Mouse (Mus musculus) heart, adult 18-20 months (tissue): ENCODE results near the gene Ap2b1. TPM values are rescaled to one million over a fixed set of nuclear protein-coding genes. Genes with fewer than 3 reads are reported as not detected.

Experiments used
- DNase-seq, 2 experiments: peaks; one replicate each; pipeline ENCODE4 v3.0.0; 2021 to 2022; ENCODE audit warnings: mixed read lengths in 1 of 2
- total RNA-seq, 2 experiments: library from RNA; stranded (reverse); gene quantifications; 2 replicates each; pipeline ENCODE4 v1.2.3; 2021

Ap2b1 gene
- total RNA-seq, 2 experiments from 2014 or later = 46.7 to 47.2 TPM

- DNase-seq = peak; percentile 69 to 78
Measured at GRCm38 (mm10) chr11:83441235-83441634, 142.4 kb downstream of the Ap2b1 start.

GRCm38 (mm10) chr11:83442596-83443267, 143.9 kb downstream of the Ap2b1 start:
- peak; percentile 79 to 94 for DNase-seq

- no peak for DNase-seq
Measured at GRCm38 (mm10) chr11:83443824-83444223, 145.0 kb downstream of the Ap2b1 start.

- no peak for DNase-seq
Measured at GRCm38 (mm10) chr11:83445001-83445400, 146.2 kb downstream of the Ap2b1 start.

GRCm38 (mm10) chr11:83447612-83448011, 148.8 kb downstream of the Ap2b1 start:
- no peak for DNase-seq

GRCm38 (mm10) chr11:83448021-83448926, 149.4 kb downstream of the Ap2b1 start:
- peak; percentile 67 to 77 for DNase-seq

- DNase-seq = peak; percentile 63
Measured at GRCm38 (mm10) chr11:83448927-83449236, 150.1 kb downstream of the Ap2b1 start.

GRCm38 (mm10) chr11:83449298-83449697, 150.5 kb downstream of the Ap2b1 start:
- DNase-seq = no peak

- DNase-seq = no peak
Measured at GRCm38 (mm10) chr11:83450550-83450949, 151.7 kb downstream of the Ap2b1 start.

- DNase-seq = no peak
Measured at GRCm38 (mm10) chr11:83451281-83451680, 152.5 kb downstream of the Ap2b1 start.

GRCm38 (mm10) chr11:83454548-83454947, 155.7 kb downstream of the Ap2b1 start:
- DNase-seq = peak; percentile 63 to 76

Other genes with a start within 250 kb of the Ap2b1 start
- gene Slfn2, start 233.9 kb upstream of the Ap2b1 start, total RNA-seq = 1 to 10 TPM; 3.2 to 5.2 TPM
- under 1 TPM; 0.22 to 0.85 TPM for gene Slfn1, start 182.2 kb upstream of the Ap2b1 start, total RNA-seq
- gene Slfn4, start 123.8 kb upstream of the Ap2b1 start, total RNA-seq = under 1 TPM; 0.08 to 0.10 TPM
- gene Slfn3, start 107.7 kb upstream of the Ap2b1 start, total RNA-seq = 1 to 10 TPM; 2.0 to 2.1 TPM
- not detected for gene Slfn14, start 12.3 kb upstream of the Ap2b1 start, total RNA-seq
- 10 to 100 TPM in 1 of 2 experiments, 1 to 10 TPM in 1; 7.0 to 14.9 TPM for gene Pex12, start 3.6 kb downstream of the Ap2b1 start, total RNA-seq
- 10 to 100 TPM; 74.9 to 78.3 TPM for gene Rasl10b, start 110.1 kb downstream of the Ap2b1 start, total RNA-seq
- gene Gas2l2, start 130.4 kb downstream of the Ap2b1 start, total RNA-seq = not detected
- not detected for gene 1700020L24Rik, start 138.7 kb downstream of the Ap2b1 start, total RNA-seq
- gene Mmp28, start 164.0 kb downstream of the Ap2b1 start, total RNA-seq = 1 to 10 TPM; 3.0 to 4.7 TPM
- 10 to 100 TPM; 34.2 to 41.5 TPM for gene Taf15, start 174.1 kb downstream of the Ap2b1 start, total RNA-seq
- under 1 TPM in 1 of 2 experiments, not detected in 1; 0.26 TPM for gene Heatr9, start 223.2 kb downstream of the Ap2b1 start, total RNA-seq
- gene Ccl5, start 231.5 kb downstream of the Ap2b1 start, total RNA-seq = 10 to 100 TPM in 1 of 2 experiments, 1 to 10 TPM in 1; 2.6 to 10.5 TPM